Mouse (Mus musculus): Measurements from ENCODE around the gene 2810021J22Rik. TPM values are rescaled to one million over a fixed set of nuclear protein-coding genes. Genes with fewer than 3 reads are reported as not detected.

2810021J22Rik gene
- polyA plus RNA-seq (2014; fragmentation: Illumina TruSeq; extraction: RNeasy Lipid Tissue Mini Kit (QIAGEN cat#74804); ENCODE audit: insufficient read depth, low read depth, low replicate concordance), result 1.4 TPM

DNA sequence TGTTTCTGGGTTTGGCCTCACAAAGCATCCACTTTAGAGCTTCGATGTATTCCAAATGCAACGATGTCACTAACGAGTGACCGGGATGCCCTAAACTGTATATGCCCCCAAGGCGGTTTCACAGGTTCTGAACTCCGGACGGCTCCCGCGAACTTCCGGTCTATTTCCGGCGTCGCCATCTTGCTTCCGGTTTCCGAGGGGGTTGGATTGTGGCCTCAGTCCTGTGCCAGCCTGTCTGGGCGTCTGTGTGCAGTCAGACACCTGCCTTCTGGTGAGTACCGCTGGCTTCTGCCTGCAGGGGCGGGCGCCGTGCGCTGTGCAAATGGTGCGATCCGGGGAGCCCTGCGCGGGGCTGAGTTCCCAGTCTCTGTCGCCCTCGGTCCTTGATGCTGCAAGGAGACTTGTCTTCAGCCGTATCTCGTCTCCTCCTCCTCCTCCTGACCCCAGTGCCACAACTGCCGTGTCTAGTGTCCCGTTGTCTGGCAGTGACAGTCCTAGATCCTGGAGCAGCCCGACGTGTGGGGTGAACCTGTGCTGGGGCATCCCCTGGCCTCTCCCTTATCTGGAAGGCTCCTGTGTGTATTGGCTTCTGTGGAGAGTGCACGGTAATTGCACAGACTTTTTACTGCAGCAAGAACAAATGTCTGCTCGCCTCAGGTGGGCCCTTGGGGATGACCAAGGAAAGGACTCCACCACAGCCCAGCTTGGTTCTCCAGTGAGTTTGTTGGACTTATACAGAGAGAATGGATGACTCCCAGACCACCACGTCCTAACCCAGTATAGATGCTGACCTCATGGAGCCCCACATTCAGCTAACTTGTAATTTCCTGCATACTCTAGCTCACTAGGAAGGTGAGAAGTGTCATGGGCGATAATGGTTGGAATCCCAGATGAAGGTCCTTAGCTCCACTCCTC lies at the start of gene 2810021J22Rik:
Gene 2810021J22Rik (plus strand): TSS at position 178 of the 915 bp plus-strand sequence.

DNA sequence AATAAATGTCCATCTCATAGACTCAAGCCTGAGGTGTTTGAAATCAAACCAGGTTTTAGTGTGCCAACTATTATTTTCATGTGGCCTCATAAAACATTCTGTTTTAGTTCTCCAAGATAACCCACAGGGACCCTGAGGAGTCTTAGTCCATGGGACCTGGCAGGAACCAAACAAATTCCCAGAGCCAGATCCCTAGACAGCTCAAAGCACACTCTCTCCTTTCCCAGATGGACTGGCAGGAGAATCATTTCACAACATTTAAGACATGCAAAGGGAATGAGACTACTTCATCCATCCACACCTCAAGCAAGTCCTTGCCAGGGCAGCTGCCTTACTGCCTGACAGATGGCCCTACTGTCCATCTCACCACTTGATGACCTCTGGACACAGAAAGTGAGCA lies 38.1 kb upstream of the 2810021J22Rik start, which contains the start of gene Olfr312:
Gene Olfr312 (plus strand): TSS at position 301 of the 400 bp plus-strand sequence.

GRCm38 (mm10) chr11:58838951-58839350 lies 28.1 kb upstream of the 2810021J22Rik start, which contains the start of gene Olfr311:
Olfr311 (plus strand) TSS chr11:58839251.

DNA sequence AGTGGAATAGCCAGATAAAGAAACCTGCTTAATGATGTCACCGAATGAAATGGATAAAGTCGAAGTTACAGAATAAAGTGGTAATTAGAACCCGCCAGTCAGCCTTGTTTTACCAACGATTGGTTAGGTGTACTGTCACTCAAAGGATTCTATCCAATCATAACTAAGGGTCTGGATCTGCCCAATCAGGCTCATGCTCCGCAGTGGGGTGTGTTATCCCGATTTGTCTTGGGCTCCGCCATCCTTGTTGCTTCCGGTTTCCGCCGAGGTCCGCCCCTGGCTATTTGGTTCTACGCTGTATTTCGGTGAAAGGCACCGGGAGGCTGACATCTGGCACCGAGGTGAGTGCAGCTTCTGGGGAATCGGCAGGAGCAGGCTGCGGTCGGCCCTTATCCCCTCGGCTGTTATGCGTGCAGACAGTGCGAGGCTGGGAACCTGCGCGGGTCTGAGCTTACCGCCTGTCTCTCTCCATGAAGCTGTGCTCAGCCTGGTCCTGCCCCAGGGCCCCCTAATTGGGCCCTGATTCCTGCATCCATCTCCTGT lies 20.0 kb upstream of the 2810021J22Rik start, which contains the start of gene Gm12258:
Gene Gm12258 (plus strand): TSS at position 240 of the 543 bp plus-strand sequence.

GRCm38 (mm10) chr11:58903511-58904409 lies 36.7 kb downstream of the 2810021J22Rik start, which contains the start of gene Zfp39:
Zfp39 (minus strand) TSS chr11:58904225.

GRCm38 (mm10) chr11:58917745-58918366 lies 50.8 kb downstream of the 2810021J22Rik start, which contains the start of gene Btnl10:
Btnl10 (plus strand) TSS chr11:58917908.

Other genes starting within 250 kb of the 2810021J22Rik start
- not detected for gene Olfr323, start 236.7 kb upstream of the 2810021J22Rik start, polyA plus RNA-seq (2014; fragmentation: Illumina TruSeq; extraction: RNeasy Lipid Tissue Mini Kit (QIAGEN cat#74804); ENCODE audit: insufficient read depth, low read depth, low replicate concordance)
- gene Trim58, start 226.8 kb upstream of the 2810021J22Rik start, polyA plus RNA-seq (2014; fragmentation: Illumina TruSeq; extraction: RNeasy Lipid Tissue Mini Kit (QIAGEN cat#74804); ENCODE audit: insufficient read depth, low read depth, low replicate concordance), result not detected
- gene Olfr322, start 208.4 kb upstream of the 2810021J22Rik start, polyA plus RNA-seq (2014; fragmentation: Illumina TruSeq; extraction: RNeasy Lipid Tissue Mini Kit (QIAGEN cat#74804); ENCODE audit: insufficient read depth, low read depth, low replicate concordance), result not detected
- not detected for gene Olfr320, start 186.1 kb upstream of the 2810021J22Rik start, polyA plus RNA-seq (2014; fragmentation: Illumina TruSeq; extraction: RNeasy Lipid Tissue Mini Kit (QIAGEN cat#74804); ENCODE audit: insufficient read depth, low read depth, low replicate concordance)
- gene Olfr319, start 168.1 kb upstream of the 2810021J22Rik start, polyA plus RNA-seq (2014; fragmentation: Illumina TruSeq; extraction: RNeasy Lipid Tissue Mini Kit (QIAGEN cat#74804); ENCODE audit: insufficient read depth, low read depth, low replicate concordance), result not detected
- not detected for gene Olfr318, start 143.2 kb upstream of the 2810021J22Rik start, polyA plus RNA-seq (2014; fragmentation: Illumina TruSeq; extraction: RNeasy Lipid Tissue Mini Kit (QIAGEN cat#74804); ENCODE audit: insufficient read depth, low read depth, low replicate concordance)
- gene Olfr317, start 128.0 kb upstream of the 2810021J22Rik start, polyA plus RNA-seq (2014; fragmentation: Illumina TruSeq; extraction: RNeasy Lipid Tissue Mini Kit (QIAGEN cat#74804); ENCODE audit: insufficient read depth, low read depth, low replicate concordance), result not detected
- not detected for gene Olfr316, start 114.5 kb upstream of the 2810021J22Rik start, polyA plus RNA-seq (2014; fragmentation: Illumina TruSeq; extraction: RNeasy Lipid Tissue Mini Kit (QIAGEN cat#74804); ENCODE audit: insufficient read depth, low read depth, low replicate concordance)
- gene Olfr315, start 94.0 kb upstream of the 2810021J22Rik start, polyA plus RNA-seq (2014; fragmentation: Illumina TruSeq; extraction: RNeasy Lipid Tissue Mini Kit (QIAGEN cat#74804); ENCODE audit: insufficient read depth, low read depth, low replicate concordance), result not detected
- gene Olfr314, start 84.3 kb upstream of the 2810021J22Rik start, polyA plus RNA-seq (2014; fragmentation: Illumina TruSeq; extraction: RNeasy Lipid Tissue Mini Kit (QIAGEN cat#74804); ENCODE audit: insufficient read depth, low read depth, low replicate concordance), result not detected
- gene Fam183b, start 65.3 kb upstream of the 2810021J22Rik start, polyA plus RNA-seq (2014; fragmentation: Illumina TruSeq; extraction: RNeasy Lipid Tissue Mini Kit (QIAGEN cat#74804); ENCODE audit: insufficient read depth, low read depth, low replicate concordance), result 84.0 TPM
- gene Olfr313, start 52.2 kb upstream of the 2810021J22Rik start, polyA plus RNA-seq (2014; fragmentation: Illumina TruSeq; extraction: RNeasy Lipid Tissue Mini Kit (QIAGEN cat#74804); ENCODE audit: insufficient read depth, low read depth, low replicate concordance), result not detected
- gene Olfr312, start 38.0 kb upstream of the 2810021J22Rik start, polyA plus RNA-seq (2014; fragmentation: Illumina TruSeq; extraction: RNeasy Lipid Tissue Mini Kit (QIAGEN cat#74804); ENCODE audit: insufficient read depth, low read depth, low replicate concordance), result not detected
- not detected for gene Olfr311, start 28.0 kb upstream of the 2810021J22Rik start, polyA plus RNA-seq (2014; fragmentation: Illumina TruSeq; extraction: RNeasy Lipid Tissue Mini Kit (QIAGEN cat#74804); ENCODE audit: insufficient read depth, low read depth, low replicate concordance)
- 3.1 TPM for gene Gm12258, start 20.1 kb upstream of the 2810021J22Rik start, polyA plus RNA-seq (2014; fragmentation: Illumina TruSeq; extraction: RNeasy Lipid Tissue Mini Kit (QIAGEN cat#74804); ENCODE audit: insufficient read depth, low read depth, low replicate concordance)
- 2.5 TPM for gene Zfp39, start 37.0 kb downstream of the 2810021J22Rik start, polyA plus RNA-seq (2014; fragmentation: Illumina TruSeq; extraction: RNeasy Lipid Tissue Mini Kit (QIAGEN cat#74804); ENCODE audit: insufficient read depth, low read depth, low replicate concordance)
- gene Btnl10, start 50.7 kb downstream of the 2810021J22Rik start, polyA plus RNA-seq (2014; fragmentation: Illumina TruSeq; extraction: RNeasy Lipid Tissue Mini Kit (QIAGEN cat#74804); ENCODE audit: insufficient read depth, low read depth, low replicate concordance), result not detected
- gene Rnf187, start 71.7 kb downstream of the 2810021J22Rik start, polyA plus RNA-seq (2014; fragmentation: Illumina TruSeq; extraction: RNeasy Lipid Tissue Mini Kit (QIAGEN cat#74804); ENCODE audit: insufficient read depth, low read depth, low replicate concordance), result 90.0 TPM
- gene Hist3h2ba, start 81.7 kb downstream of the 2810021J22Rik start, polyA plus RNA-seq (2014; fragmentation: Illumina TruSeq; extraction: RNeasy Lipid Tissue Mini Kit (QIAGEN cat#74804); ENCODE audit: insufficient read depth, low read depth, low replicate concordance), result 3.0 TPM
- gene Hist3h2a, start 87.5 kb downstream of the 2810021J22Rik start, polyA plus RNA-seq (2014; fragmentation: Illumina TruSeq; extraction: RNeasy Lipid Tissue Mini Kit (QIAGEN cat#74804); ENCODE audit: insufficient read depth, low read depth, low replicate concordance), result 17.1 TPM
- gene Trim17, start 87.5 kb downstream of the 2810021J22Rik start, polyA plus RNA-seq (2014; fragmentation: Illumina TruSeq; extraction: RNeasy Lipid Tissue Mini Kit (QIAGEN cat#74804); ENCODE audit: insufficient read depth, low read depth, low replicate concordance), result 0.25 TPM
- 15.2 TPM for gene Trim11, start 110.9 kb downstream of the 2810021J22Rik start, polyA plus RNA-seq (2014; fragmentation: Illumina TruSeq; extraction: RNeasy Lipid Tissue Mini Kit (QIAGEN cat#74804); ENCODE audit: insufficient read depth, low read depth, low replicate concordance)

Data from lung, adult 10 weeks (tissue).